Mouse (Mus musculus): ENCODE data around the gene Ttll10.
A peak's percentile ranks its signal among the peaks of the same experiment; 100 is the strongest.

Ttll10 gene

DNA sequence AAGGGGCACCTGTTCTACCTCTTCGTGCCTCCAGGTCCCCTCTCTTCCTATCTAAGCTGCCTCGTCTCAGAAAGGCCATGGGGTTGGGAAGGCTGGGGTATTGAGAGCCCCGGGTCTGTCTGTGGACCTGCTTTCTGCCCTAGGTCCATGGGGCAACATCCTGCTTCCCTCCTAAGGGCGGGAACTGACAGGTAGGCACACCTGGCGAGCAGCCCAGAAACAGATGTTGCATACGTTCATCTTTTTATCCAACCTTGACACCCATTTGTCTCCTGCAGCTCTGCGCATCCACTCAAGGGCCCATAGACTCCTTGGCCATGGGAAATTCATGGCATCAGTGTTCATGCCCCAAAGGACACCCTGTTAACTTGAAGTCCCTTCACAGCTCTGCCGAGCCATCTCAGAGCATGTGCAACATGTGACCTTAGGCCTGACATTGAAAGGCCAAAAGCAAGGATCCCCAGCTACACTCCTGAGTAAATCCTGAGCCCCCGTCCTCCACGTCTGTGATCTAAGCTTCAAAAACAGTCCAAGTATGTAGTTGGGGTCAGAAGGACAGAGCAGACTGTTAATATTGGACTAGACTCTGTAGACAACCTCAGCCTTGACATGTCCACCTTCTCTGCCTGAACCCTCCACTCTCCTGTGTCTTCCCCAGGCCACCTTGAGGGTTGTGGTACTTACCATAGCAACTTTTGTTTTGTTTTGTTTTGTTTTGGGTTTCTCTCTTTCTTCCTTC lies 6.1 kb upstream of the Ttll10 start:
- DNase-seq (ENCODE audit: low spot score), result no peak

DNA sequence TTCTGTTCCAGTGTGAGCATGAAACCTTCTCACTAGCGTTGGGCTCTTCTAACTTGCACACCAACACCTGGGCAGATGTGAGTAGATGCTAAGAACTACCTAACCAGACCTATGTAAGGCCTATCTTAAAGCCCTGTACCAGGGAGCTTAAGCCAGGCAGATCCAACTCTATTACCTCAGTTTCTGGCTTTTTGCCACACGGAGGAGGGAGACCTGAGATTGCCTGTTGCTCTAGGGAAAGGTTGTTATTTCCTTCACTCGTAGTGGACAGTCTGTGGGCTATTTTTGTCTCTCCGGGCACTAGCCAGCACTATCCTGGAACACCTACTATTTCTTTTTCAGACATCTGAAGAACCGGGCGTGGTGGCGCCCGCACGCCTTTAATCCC lies 5.3 kb upstream of the Ttll10 start:
- no peak for DNase-seq (ENCODE audit: low spot score)

DNA sequence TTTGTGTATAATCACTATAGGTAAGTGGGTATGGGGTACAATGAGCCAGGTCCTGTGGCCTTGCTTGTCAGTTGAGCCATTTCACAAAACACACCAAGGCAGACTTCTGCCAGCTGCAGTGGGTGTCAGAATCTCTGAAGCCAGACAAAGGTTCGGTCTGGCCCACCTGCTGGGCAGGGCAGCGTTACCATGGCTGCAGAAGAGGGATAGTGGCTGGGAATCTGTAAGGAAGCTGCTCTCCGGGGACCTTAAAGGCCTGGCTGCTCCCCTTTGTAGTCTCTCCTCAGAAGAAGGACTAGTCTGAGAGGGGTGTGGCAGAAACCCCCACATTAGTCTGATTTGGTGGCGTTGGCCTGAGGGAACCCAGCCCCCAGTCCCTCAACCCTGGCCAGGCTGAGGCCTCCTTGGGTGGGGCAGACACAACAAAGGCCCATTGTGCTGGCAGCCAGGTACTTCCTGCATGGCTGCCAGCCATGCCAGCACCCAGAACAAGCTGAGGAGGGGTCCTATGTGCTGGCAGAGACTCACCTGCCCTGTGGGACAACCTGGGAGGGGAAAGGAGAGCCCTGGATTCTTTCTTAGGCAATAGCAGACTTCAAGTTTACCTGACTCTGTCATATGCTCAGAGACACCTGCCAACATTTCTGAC lies 4.8 kb upstream of the Ttll10 start:
- no peak for DNase-seq (ENCODE audit: low spot score)

DNA sequence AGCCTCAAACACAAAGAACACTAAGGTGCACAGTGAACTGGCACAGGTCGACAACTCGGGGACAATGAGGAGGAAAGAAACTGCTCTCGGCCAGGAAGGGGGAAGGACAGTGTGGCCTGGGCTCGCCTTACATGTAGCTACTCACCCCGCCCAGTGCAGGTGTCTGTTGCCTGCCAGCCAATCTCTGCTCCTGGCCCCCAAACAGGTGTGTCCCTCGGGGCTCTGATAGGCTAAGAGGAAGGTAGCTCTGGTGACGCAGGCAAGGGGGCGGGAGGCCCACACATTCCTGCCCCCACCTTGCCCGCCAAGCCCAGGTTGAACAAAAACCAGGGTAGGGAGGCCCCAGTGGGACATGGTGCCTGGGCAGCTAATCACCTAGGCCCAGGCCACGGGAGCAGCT lies 499 bp upstream of the Ttll10 start:
- DNase-seq (ENCODE audit: low spot score), result peak; percentile 90

DNA sequence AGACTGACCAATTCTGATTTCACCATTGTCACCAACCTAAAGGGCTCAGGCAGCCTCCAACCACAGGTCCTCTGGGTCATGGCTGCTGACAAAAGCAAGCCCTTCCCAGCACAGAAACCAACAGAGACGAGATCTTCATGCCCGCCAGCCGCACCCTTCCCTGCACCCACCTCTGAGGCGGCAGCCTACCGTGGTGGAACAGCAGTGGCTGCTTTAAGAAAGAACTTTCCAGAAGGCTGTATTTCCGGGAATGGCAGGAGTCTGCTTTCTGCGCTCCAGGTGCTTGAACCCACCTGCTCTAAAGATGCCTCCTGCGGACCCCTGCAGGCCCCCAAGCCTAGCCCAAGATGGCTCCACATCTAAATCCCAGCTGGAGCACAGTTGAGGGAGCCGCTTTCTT lies 388 bp downstream of the Ttll10 start:
- DNase-seq (ENCODE audit: low spot score), result peak; percentile 32

- DNase-seq (ENCODE audit: low spot score), result no peak
Observed at GRCm38 (mm10) chr4:156057702-156058101, 1.5 kb downstream of the Ttll10 start.

GRCm38 (mm10) chr4:156055173-156055572 lies 4.0 kb downstream of the Ttll10 start:
- no peak for DNase-seq (ENCODE audit: low spot score)

- no peak for DNase-seq (ENCODE audit: low spot score)
Observed at GRCm38 (mm10) chr4:156054606-156055005, 4.6 kb downstream of the Ttll10 start.

- no peak for DNase-seq (ENCODE audit: low spot score)
Observed at GRCm38 (mm10) chr4:156054130-156054529, 5.1 kb downstream of the Ttll10 start.

GRCm38 (mm10) chr4:156053113-156053512 lies 6.1 kb downstream of the Ttll10 start:
- no peak for DNase-seq (ENCODE audit: low spot score)

DNA sequence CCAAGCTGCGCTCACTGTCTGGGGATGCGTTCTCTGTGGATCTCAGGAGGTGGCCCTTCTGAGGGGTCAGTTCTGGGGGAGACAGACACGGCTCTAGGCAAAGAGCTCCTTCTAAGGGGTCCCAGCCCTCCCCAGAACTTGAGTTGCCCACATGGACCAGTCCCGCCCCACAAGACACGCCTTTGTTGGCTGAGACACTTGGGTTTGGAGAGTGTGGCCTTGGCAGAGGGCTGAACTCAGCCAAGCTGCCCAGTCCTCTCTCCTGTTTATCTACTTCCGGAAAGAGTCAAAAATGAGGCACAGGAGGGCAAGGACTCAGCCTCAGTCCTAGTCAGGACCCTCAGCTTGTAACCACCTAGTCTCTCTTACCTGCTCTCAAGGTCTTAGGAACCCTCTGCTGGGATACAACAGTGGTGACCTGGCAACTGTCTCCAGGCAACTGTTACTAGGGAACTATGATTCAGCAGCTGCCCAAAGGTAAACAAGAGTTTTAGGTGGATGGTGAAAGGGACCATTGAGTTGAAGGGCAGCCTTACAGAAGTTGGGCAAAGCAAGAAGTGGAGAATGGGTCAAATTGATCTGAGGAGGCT lies 8.7 kb downstream of the Ttll10 start:
- DNase-seq (ENCODE audit: low spot score), result peak; percentile 37

DNA sequence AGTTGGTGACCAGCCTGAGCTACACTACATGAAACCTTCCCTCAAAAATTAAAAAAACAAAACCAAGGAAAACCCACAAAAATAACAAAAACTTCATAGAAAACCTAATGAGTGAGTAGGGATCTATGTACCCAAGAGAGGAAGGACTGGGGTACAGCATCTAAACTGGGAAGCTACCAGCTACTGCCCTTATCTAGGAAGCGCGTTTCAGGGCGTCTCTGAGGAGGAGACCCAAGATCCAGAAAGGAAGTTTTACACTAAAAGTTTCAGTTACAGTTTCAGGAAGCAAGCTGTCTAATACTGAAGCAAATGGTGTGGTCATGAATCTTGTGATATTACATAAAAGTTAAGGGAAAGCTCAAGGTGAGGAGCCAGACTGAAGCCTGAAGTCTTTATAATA lies 9.4 kb downstream of the Ttll10 start:
- no peak for DNase-seq (ENCODE audit: low spot score)

GRCm38 (mm10) chr4:156044754-156045153 lies 14.5 kb downstream of the Ttll10 start:
- DNase-seq (ENCODE audit: low spot score), result no peak

GRCm38 (mm10) chr4:156034901-156035300 lies 24.3 kb downstream of the Ttll10 start:
- DNase-seq (ENCODE audit: low spot score), result no peak

- DNase-seq (ENCODE audit: low spot score), result no peak
Observed at GRCm38 (mm10) chr4:156034301-156034700, 24.9 kb downstream of the Ttll10 start.

- peak; percentile 37 for DNase-seq (ENCODE audit: low spot score)
Observed at GRCm38 (mm10) chr4:156033476-156034119, 25.6 kb downstream of the Ttll10 start.

DNA sequence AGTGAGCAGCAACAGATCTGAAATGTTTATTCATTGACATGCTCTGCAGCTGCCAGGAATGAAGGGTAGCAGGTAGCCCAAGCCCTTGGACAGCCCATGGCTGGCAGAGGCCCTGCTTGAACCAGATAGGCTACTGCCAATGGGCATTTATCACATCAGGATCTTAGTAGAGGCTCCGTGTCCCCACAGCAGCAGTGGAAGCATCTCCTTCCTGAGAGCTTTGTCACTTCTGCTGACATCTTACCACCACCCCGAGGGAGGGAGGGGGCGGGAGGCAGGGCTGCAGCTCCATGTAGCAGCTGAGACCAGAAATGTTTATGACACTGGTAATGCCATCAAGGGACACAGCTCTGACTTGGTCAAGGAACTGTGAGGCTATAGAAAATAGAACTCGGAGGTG lies 26.4 kb downstream of the Ttll10 start:
- no peak for DNase-seq (ENCODE audit: low spot score)

DNA sequence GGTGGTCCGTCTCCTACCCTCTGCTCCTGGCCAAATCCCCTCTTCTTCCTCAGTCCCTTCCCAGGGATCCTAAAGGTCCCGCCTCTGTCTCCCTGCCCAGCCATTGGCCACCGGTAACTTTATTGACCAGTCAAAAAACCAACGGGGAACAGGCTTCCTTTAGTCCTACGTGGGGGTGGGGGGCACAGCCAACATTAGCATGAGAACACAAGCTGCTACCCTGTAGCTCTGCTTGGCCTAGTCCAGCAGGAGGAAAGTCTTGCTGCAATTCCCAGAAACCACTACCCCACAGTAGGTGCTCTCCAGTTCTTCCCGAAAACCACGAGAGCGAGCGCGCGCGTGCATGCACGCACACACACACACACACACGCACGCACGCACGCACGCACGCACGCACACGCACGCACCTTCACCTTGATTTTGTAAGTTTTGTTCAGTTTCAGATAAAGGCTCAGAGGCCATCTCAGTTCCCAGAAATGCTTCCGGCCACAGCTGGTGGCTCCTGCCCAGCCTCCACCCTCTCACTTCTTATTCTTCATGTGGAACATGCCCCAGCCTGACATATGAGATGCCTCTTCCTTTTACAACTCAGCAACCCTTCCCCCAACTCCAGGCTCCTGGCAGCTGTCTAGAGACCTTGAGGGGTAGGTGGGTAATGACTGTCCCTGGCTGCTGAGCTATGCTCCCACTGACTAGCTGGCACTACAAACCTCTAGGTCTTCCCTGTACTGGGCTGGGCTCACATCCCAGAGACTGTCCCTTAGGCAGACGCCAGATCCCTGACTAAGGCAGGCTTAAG lies 27.4 kb downstream of the Ttll10 start:
- DNase-seq (ENCODE audit: low spot score), result peak; percentile 82

DNA sequence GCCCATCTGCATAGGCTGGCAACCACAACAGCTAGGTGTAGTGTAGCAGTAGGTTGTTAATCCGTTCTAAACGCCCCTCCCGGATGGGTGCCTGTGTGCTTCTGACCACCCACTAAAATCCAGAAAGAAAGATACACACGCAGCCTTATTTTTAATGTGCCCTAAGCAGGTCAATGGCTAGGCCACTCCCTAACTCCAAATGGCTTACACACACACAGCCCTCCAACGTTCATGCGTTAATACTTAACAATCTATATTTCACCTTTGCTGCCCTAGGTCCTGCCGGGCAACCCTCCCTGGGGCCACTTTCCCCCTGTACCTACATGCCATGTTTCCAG lies 28.0 kb downstream of the Ttll10 start:
- DNase-seq (ENCODE audit: low spot score), result no peak

- no peak for DNase-seq (ENCODE audit: low spot score)
Observed at GRCm38 (mm10) chr4:156030651-156031118, 28.5 kb downstream of the Ttll10 start.

DNA sequence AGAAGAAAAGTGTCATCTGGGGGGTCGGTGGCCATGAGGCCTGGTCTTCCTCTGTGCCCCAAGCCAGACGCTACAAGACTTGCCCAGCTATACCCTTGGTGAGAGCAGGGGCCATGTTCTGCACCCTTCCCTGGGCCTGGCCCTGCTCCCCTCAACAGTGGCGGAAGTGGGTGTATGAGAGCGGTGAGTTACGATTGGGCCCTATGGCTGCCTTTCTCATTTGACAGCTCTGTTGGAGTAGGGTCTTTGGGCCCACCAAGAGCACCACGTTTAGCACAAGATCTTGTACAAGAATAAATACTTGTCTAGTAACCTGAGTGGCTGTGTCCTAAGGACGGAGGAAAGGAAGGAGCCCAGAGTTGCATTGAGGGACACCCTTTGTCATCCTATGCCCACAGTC lies 30.6 kb downstream of the Ttll10 start:
- no peak for DNase-seq (ENCODE audit: low spot score)

- DNase-seq (ENCODE audit: low spot score), result peak; percentile 74
Observed at GRCm38 (mm10) chr4:156026013-156026412, 33.2 kb downstream of the Ttll10 start, which contains the start of gene Tnfrsf18. Tnfrsf18 (plus strand) TSS chr4:156026164.
